Mouse (Mus musculus) heart, adult 18-20 months (tissue): Measurements from ENCODE around the gene Gcsh. TPM values are rescaled to one million over a fixed set of nuclear protein-coding genes. Genes with fewer than 3 reads are reported as not detected.

ENCODE experiments used
- DNase-seq, 2 experiments: peaks; one replicate each; pipeline ENCODE4 v3.0.0; 2021 to 2022; ENCODE audit warnings: mixed read lengths in 1 of 2
- total RNA-seq, 2 experiments: library from RNA; stranded (reverse); gene quantifications; 2 replicates each; pipeline ENCODE4 v1.2.3; 2021

The Gcsh gene
- total RNA-seq, 2 experiments from 2014 or later = 62.1 to 63.3 TPM

DNA sequence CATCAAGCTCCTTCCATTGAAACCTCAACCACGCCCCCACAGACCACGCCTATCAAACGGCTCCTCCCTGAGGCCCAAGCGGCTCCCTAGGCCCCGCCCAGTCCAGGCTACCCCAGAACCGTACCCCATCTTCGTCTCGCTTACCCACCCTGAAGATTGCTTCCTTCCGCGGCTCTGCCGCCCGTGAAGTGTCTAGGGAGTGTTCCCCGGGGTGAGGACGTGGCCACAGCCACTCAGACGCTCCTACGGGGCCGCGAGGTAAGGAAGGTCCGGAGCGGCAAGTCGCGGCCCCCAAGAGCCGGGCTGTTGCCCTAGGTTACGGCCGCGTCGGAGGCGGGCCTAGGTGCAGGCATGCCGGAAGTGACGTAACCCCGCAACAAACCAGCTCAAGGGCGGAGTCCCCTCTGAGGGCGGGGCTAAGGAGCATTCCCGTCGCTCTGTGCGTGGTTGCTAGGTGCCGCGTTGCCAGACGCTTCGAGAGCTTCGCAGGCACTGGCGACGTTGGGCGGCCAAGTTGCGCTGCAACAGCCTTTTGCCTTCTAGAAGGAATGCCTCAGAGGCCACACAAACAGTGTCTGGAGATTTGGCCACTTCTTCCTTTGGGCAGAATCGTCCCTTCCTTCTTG lies 14.6 kb downstream of the Gcsh start, which contains the start of gene 1700030J22Rik:
Gene 1700030J22Rik (minus strand): TSS at position 329 of the 626 bp plus-strand sequence.
- peak; percentile 99 for DNase-seq

DNA sequence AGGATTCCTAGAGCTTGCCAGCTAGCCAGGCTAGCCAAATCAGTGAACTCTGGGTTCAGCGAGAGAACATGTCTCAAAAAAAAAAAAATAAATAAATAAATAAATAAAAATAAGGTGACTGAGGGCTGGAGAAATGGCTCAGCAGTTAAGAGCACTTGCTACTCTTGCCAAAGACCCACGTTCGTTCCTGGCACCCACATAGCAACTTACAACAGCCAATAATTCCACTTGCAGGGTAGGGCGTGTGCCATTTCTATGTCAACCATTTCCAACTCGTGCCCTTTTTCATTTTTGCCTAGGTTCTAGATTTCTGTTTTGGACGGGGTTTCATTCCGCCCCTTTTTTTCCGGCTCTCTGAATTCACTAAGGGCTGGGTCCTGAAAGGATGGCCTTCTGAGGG lies 15.3 kb downstream of the Gcsh start:
- no peak for DNase-seq

DNA sequence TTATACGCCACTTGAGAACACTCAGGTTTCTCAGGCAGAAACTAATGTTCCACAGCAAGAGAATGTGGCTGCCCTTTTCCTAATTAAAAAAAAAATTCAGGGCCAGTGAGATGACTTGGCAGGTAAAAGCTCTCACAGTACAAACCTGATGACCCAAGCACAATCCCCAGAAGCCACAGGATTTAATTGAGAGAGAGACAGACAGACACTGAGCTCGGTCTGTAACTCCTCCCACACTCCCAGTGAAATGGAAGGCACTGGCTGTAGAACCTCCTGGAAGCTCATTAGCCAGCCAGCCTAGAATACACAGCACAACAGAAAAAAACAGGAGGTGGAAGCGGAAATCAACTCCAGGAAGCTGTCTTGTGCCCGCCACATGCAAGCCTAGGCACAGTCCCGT lies 17.7 kb downstream of the Gcsh start:
- no peak for DNase-seq

- peak; percentile 9 to 38 for DNase-seq
Measured at GRCm38 (mm10) chr8:116975066-116975465, 18.3 kb downstream of the Gcsh start.

- no peak for DNase-seq
Measured at GRCm38 (mm10) chr8:116969531-116969930, 23.8 kb downstream of the Gcsh start.

GRCm38 (mm10) chr8:116954415-116954814 lies 38.9 kb downstream of the Gcsh start:
- DNase-seq = no peak

DNA sequence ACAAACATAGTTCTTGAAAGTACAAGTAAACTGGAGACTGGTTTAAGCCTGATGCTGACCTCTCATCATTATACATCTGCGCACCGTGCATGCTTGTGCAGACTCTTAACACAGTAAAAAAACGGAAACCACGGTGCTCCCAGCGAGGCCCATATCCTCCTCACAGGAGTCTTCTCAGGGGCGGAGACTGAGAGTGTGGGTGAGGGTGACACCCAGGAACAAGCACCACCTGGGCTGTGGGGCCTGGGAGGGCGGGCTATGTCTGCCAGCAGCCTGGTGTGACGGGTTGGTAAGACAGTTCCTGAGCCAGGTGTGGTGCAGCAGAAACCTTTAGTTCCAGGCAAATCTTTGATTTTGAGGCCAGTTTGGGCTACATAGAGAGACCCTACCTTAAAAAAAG lies 40.9 kb downstream of the Gcsh start:
- DNase-seq = no peak

- DNase-seq = no peak
Measured at GRCm38 (mm10) chr8:116951778-116952177, 41.6 kb downstream of the Gcsh start.

DNA sequence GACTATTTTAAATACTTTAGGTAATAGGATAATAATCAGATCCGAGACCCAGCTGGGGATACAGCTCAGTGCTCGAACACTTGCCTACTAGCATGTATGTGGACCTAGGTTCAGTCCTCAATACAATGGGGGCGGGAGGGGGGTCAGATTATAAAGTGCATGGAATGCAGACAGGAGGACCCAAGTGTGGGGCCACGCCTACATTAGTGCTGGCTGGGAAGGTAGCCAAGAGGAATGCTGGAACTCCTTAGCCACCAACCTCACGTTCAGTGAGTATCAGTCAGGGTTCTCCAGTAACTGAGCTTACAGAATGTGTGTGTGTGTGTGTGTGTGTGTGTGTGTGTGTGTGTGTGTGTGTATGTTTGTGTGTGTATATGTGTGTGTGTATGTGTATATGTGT lies 42.0 kb downstream of the Gcsh start:
- DNase-seq = no peak

DNA sequence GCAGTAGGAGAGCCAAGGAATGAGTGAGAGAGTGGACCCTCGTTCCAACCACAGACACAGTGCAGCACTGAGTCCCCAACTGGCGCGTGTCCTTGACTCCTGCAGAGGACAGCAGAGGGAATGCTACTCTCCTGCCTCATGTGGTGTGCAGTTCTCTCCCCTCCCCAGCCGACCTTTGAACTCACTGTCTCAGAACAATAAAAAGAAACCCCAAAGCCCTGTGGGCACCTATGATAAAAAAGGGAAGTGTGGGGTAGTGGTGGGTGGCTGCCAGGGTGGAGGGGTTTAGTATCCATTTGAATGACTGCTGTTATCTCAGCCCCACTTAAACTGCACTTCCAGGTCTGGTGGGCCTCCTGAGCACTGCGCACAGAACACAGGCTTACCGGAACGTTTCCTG lies 45.7 kb downstream of the Gcsh start:
- DNase-seq = no peak

GRCm38 (mm10) chr8:116946851-116947250 lies 46.5 kb downstream of the Gcsh start:
- peak; percentile 48 to 53 for DNase-seq

GRCm38 (mm10) chr8:116946268-116946838 lies 47.0 kb downstream of the Gcsh start:
- DNase-seq = peak; percentile 63 to 77

DNA sequence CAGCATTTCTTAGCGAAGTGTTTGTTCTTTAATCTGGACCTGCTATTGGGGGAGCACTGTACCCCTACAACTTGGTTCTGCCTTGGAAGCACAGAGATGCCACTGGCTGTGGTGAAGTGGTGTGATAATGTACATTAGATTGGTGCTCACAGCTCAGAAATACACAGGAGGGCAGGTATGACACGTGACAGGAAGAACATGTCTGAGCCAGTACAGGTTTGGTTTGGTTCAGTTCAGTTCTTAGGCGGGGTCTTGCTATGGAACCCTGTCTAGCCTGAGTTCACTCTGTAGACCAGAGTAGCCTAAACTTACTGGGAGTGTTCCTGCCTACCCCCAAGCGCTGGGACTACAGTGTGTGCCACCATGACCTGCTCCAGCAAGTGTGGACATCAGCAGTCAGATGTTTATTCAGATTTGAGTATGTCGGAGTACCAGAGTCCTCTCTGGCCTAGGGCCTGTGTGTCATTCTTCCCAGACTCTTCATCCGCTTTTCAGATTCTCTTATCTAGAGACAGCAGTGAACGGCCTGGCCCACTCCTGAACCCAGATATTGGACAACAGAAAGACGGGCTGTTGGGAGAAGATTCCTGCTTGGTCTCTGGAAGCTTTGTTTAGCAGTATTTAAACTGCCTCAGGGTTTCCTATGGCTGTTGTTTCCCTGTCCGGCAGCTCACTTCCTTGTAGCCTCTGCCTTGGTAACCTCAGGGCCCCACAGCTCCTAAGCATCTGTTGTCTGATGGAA lies 48.0 kb downstream of the Gcsh start:
- no peak for DNase-seq

DNA sequence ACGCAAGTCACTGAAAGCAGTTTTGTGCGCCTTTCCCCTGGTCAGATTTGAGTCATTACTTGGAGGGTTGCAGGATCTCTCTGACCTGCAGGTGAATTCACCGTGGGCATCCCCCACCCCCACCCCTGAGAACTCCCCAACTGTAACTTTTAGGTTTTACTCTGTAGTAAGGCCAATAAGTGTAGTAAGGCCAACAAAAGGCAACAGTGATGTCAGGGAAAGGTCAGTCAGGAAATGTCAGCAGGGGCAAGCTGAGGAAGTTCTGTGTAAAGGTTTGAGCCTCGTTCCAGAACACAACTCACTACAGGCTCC lies 49.0 kb downstream of the Gcsh start:
- DNase-seq = no peak

DNA sequence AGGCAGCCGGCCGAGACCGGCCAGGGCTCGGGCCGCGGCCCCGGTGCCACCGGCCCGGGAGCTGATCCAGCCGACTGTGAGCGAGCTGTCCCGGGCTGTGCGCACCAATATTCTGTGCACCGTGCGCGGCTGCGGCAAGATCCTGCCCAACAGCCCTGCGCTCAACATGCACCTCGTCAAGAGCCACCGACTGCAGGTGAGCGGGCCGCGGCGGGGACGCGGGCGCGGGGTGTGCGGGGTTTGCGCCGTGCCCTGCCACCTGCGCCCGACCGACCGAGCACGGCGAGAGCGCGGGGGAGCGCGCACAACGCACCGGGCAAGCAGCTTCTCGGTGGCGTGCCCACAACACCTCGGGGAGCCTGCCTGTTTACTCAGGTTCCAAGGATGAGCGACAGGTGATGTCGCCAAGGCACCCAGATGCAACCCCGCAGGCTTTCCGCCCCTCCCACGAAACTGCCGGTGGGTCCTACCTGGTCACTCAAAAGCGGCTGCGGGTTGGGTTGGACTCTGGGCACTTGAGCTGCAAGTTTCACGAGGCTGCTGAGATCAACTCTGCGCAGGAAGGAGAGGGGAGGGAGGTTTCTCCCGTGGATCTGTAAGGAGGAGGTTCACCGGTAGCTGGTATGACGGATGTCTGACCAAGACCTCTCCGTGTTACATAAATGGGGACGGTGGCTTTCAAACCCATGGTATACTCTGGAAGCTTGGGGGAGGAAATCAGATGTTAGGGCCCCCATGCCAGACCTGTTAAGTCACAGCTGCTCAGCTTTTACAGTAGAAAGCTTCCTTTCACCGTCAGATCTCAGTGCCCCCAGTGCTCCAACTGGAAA lies 49.6 kb downstream of the Gcsh start:
- DNase-seq = peak in 1 of 2 experiments; percentile 30

DNA sequence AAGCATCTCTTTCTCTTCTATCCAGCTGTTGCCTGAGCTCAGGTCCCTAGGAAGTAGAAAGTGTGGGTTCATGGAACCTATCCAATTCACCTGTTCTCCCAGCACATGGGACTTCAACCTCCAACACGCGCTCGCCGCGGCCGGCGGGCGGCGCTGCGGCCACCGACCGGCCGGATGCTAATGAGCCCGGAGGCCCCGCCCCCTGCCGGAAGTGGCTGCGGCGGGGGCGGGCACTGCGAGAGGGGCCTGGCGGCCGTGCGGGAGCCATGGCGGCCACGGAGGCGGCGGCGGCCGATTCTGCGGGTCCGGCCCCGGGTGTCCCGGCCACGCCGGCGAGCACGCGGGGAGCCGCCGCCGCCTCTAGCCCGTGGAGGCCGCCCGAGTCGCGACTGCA lies 50.2 kb downstream of the Gcsh start, which contains the start of gene Atmin:
Gene Atmin (plus strand): TSS at position 233 of the 394 bp plus-strand sequence.
- DNase-seq = peak; percentile 87

- DNase-seq = no peak
Measured at GRCm38 (mm10) chr8:116942284-116943058, 50.9 kb downstream of the Gcsh start.

DNA sequence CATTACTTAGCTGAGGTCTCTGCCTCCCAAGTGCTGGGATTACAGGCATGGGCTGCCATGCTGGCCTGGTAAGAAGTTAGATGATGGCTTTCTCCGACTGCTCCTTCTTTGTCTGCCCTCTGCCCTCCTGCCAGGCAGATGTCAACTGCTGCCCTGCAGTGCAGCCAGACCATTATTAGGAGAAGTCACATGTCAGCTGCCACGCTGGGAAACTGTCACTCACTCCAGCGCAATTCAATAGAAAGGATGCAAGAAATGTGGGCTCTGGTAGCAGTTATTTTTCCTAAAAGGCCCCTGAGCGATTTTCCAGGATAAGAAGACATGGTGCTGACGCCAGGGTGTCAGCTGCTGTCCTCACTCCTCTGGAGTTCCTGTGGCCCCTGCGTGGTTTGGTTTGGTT lies 57.8 kb downstream of the Gcsh start:
- no peak for DNase-seq

- no peak for DNase-seq
Measured at GRCm38 (mm10) chr8:116934976-116935375, 58.4 kb downstream of the Gcsh start.
